Mouse (Mus musculus) thymus, postnatal 0 days (tissue): ENCODE measurements around the gene Olfr221. TPM values are rescaled to one million over a fixed set of nuclear protein-coding genes. Genes with fewer than 3 reads are reported as not detected.
"Not testable (repeated sequence)": the region's sequence is repeated elsewhere in the genome, so short reads cannot be mapped to it uniquely, and the experiment has no call there.

Source experiments
- DNase-seq: peaks from one replicate; pipeline ENCODE4 v3.0.0-alpha.2; 2015; ENCODE audit warnings: low spot score
- polyA plus RNA-seq: library from polyadenylated mRNA; unstranded; fragments of >200 nt; fragmentation: Nextera tagmentation; extraction: Ambion mirVana; gene quantifications from 2 replicates; pipeline ENCODE4 v1.2.1, GENCODE M21; 2015

Olfr221 gene
- polyA plus RNA-seq = not detected in 2 replicates

- DNase-seq = not testable (repeated sequence)
These were observed at the start of gene Olfr221 for GRCm38 (mm10) chr14:52042359-52042758. TSS of gene Olfr221 (minus strand) at chr14:52042459.

- no peak for DNase-seq
These were observed 40.8 kb upstream of the Olfr221 start for GRCm38 (mm10) chr14:52083083-52083482.

GRCm38 (mm10) chr14:52071599-52072137 is 29.4 kb upstream of the Olfr221 start:
- no peak for DNase-seq

GRCm38 (mm10) chr14:52066135-52066534 is 23.9 kb upstream of the Olfr221 start:
- DNase-seq = no peak

- DNase-seq = no peak
These were observed 19.5 kb upstream of the Olfr221 start for GRCm38 (mm10) chr14:52061798-52062197.

- DNase-seq = no peak
These were observed 18.5 kb upstream of the Olfr221 start for GRCm38 (mm10) chr14:52060800-52061199.

- DNase-seq = no peak
These were observed 17.7 kb upstream of the Olfr221 start for GRCm38 (mm10) chr14:52059982-52060381.

GRCm38 (mm10) chr14:52052720-52053119 is 10.5 kb upstream of the Olfr221 start:
- not testable (repeated sequence) for DNase-seq

GRCm38 (mm10) chr14:52045966-52046565 is 3.8 kb upstream of the Olfr221 start:
- no peak for DNase-seq

GRCm38 (mm10) chr14:52044901-52045678 is 2.8 kb upstream of the Olfr221 start:
- DNase-seq = peak; percentile 67

- no peak for DNase-seq
These were observed 1.2 kb upstream of the Olfr221 start for GRCm38 (mm10) chr14:52043446-52043845.

- DNase-seq = no peak
These were observed 2.9 kb downstream of the Olfr221 start for GRCm38 (mm10) chr14:52039332-52039731.

- no peak for DNase-seq
These were observed 6.3 kb downstream of the Olfr221 start for GRCm38 (mm10) chr14:52035926-52036325.

- DNase-seq = no peak
These were observed 15.9 kb downstream of the Olfr221 start for GRCm38 (mm10) chr14:52026342-52026741.

- no peak for DNase-seq
These were observed 18.1 kb downstream of the Olfr221 start for GRCm38 (mm10) chr14:52024133-52024532.

GRCm38 (mm10) chr14:52022709-52023459 is 19.4 kb downstream of the Olfr221 start:
- peak; percentile 94 for DNase-seq

GRCm38 (mm10) chr14:52022244-52022708 is 20.0 kb downstream of the Olfr221 start:
- no peak for DNase-seq

GRCm38 (mm10) chr14:52021568-52022212 is 20.6 kb downstream of the Olfr221 start:
- DNase-seq = no peak

GRCm38 (mm10) chr14:52021138-52021529 is 21.1 kb downstream of the Olfr221 start:
- DNase-seq = no peak

- DNase-seq = peak; percentile 71
These were observed 21.6 kb downstream of the Olfr221 start, which contains the start of gene Zfp219 for GRCm38 (mm10) chr14:52020486-52021137. TSS of gene Zfp219 (minus strand) at chr14:52020733.
